11 mouse cellular contexts compared by ENCODE assay signal in the genomic region with DNA sequence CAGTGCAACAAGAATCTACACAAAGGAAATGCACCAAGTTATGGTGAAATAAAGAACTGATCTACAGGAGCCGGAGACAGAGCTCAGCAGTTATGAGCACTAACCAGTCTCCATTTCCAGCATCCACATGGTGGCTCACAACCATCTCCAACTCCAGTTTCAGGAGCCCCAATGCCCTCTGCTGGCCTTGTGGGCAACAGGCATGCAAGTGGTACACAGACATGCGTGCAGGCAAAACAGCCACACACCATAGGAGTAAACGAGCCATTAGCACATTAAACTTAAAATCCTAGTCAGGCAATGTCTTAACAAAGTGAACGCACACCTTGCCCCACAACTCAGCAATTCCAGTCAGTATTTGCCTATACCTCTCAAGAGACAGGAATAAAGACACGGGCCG. TPM values are rescaled to one million over a fixed set of nuclear protein-coding genes. Genes with fewer than 3 reads are reported as not detected.
A peak's percentile ranks its signal among the peaks of the same experiment; 100 is the strongest.
DNase-seq lines count a peak whose midpoint lies in the region; TF ChIP-seq lines count a peak whose summit lies in the region.
"Had no signal": no experiment of that assay in that cellular context is flagged by ENCODE, and none has a peak within 500 bp of the region (broad histone marks: within the 10 kb centered on the region; RNA-seq: fewer than 3 reads in every experiment).

No protein-coding gene starts in this region.

- H3K27me3 ChIP-seq in CH12.LX (replicated peaks): no peaks in the 10 kb centered on the region
- H3K27me3 ChIP-seq: midbrain, embryonic 12.5 days had no signal

- no peak for TF ChIP-seq POLR2A in CH12.LX (IDR thresholded peaks at IDR 0.05; ENCODE audit: low read depth, low read length)

- in situ Hi-C loops in CH12.LX (cut with MboI; ENCODE audit: low pct_ligation_motif_present, low pct_unique_long_range_greater_than_20kb, low sequenced_read_pairs): no loop called here

- no peaks in the 10 kb centered on the region for H3K79me2 ChIP-seq in CH12.LX (replicated peaks; ENCODE audit: control insufficient read depth, extremely low read depth, insufficient read depth, poor library complexity, severe bottlenecking)

- H3K36me3 ChIP-seq in CH12.LX (replicated peaks in 1 of 2; ENCODE audit: control insufficient read depth in 1 of 2, insufficient read depth in 1 of 2, low read length in 1 of 2): peaks cover 0 to 11% of the 10 kb centered on the region in 2 experiments
- H3K36me3 ChIP-seq: midbrain, embryonic 12.5 days had no signal

- H3K4me3 ChIP-seq in left cerebral cortex, adult 2 months: no peak overlapping the region
- H3K4me3 ChIP-seq in CH12.LX (replicated peaks in 1 of 3; ENCODE audit: low read depth in 2 of 3, low read length in 2 of 3, poor library complexity in 1 of 3): no peak overlapping the region
- H3K4me3 ChIP-seq: erythroblast, embryonic 14.5 days; midbrain, embryonic 12.5 days had no signal

- TF ChIP-seq EP300 in CH12.LX (IDR thresholded peaks at IDR 0.05; ENCODE audit: low read length): no peak

- peak; percentile 23; the same call in 1 of the 2 replicates for TF ChIP-seq CTCF in left cerebral cortex, adult 2 months (IDR thresholded peaks at IDR 0.05)
- peak in 1 of 2 experiments; percentile 78; a peak in 2 of 4 replicates for TF ChIP-seq CTCF in CH12.LX (conservative IDR thresholded peaks at IDR 0.05 in 1 of 2, IDR thresholded peaks at IDR 0.05 in 1 of 2; ENCODE audit: low read depth in 2 of 2, low read length in 2 of 2)

- dilution Hi-C loops in CH12.LX (cut with MboI; ENCODE audit: extremely low pct_ligation_motif_present, extremely low pct_unique_long_range_greater_than_20kb, low sequenced_read_pairs): no loop called here

- no peak overlapping the region for H3K9ac ChIP-seq in CH12.LX (ENCODE audit: insufficient read depth, low read depth)
- H3K9ac ChIP-seq: midbrain, embryonic 12.5 days had no signal

- no peak overlapping the region for H3K27ac ChIP-seq in left cerebral cortex, adult 2 months
- H3K27ac ChIP-seq in CH12.LX (ENCODE audit: insufficient read depth, low read depth): no peak overlapping the region
- H3K27ac ChIP-seq: midbrain, embryonic 12.5 days had no signal

- H3K4me1 ChIP-seq in CH12.LX (ENCODE audit: control insufficient read depth in 1 of 2, insufficient read depth in 2 of 2): no peaks in the 10 kb centered on the region

- intact Hi-C loops in left cerebral cortex, adult 2 months (cut with DNase I): no loop called here

- no peak for DNase-seq in left cerebral cortex, adult 2 months (ENCODE audit: extremely low spot score in 1 of 2, low spot score in 2 of 2)
- DNase-seq in left cerebral cortex, adult 18-20 months (ENCODE audit: low spot score in 2 of 2): no peak
- peak; percentile 30 for DNase-seq in CH12.LX (ENCODE audit: extremely low read depth)
- peak; percentile 12 for DNase-seq in T-cell, adult 2 months (ENCODE audit: low spot score)
- peak; percentile 20 for DNase-seq in mesoderm, embryonic 11.5 days (ENCODE audit: low read depth, low spot score)
- no peak for DNase-seq in kidney, adult 9 months
- DNase-seq in gastrocnemius, postnatal 25 days: no peak
- DNase-seq: adrenal gland, postnatal 25 days; heart, postnatal 14 days had no signal

- peak; percentile 39 for TF ChIP-seq RAD21 in CH12.LX (IDR thresholded peaks at IDR 0.05; ENCODE audit: low read depth, low read length)

- H3K9me3 ChIP-seq in CH12.LX (replicated peaks; ENCODE audit: low read length): peaks cover 4% of the 10 kb centered on the region
- H3K9me3 ChIP-seq: midbrain, embryonic 12.5 days had no signal

- no peak overlapping the region for H3K4me2 ChIP-seq in CH12.LX (ENCODE audit: insufficient read depth, low read depth, poor library complexity, severe bottlenecking)
- H3K4me2 ChIP-seq: midbrain, embryonic 12.5 days had no signal

TF ChIP-seq in CH12.LX, 34 proteins besides CTCF, POLR2A, EP300 and RAD21:
- TF ChIP-seq ZC3H11A (IDR thresholded peaks at IDR 0.05; ENCODE audit: low read depth, low read length) (no peak), TCF12 (IDR thresholded peaks at IDR 0.05; ENCODE audit: low read depth, low read length) (no peak), ZNF384 (IDR thresholded peaks at IDR 0.05; ENCODE audit: low read depth, low read length) (no peak), MAZ (IDR thresholded peaks at IDR 0.05; ENCODE audit: low read depth, low read length) (no peak), USF1 (IDR thresholded peaks at IDR 0.05; ENCODE audit: low read depth, low read length) (no peak), POLR2AphosphoS2 (IDR thresholded peaks at IDR 0.05; ENCODE audit: low read depth, low read length) (no peak), SMC3 (IDR thresholded peaks at IDR 0.05; ENCODE audit: low read depth, low read length) (peak; percentile 62), HCFC1 (IDR thresholded peaks at IDR 0.05; ENCODE audit: low read depth, low read length) (no peak), MYC (IDR thresholded peaks at IDR 0.05; ENCODE audit: low read depth, low read length) (no peak)

RNA-seq across cellular contexts. Expression of a gene that starts 4.1 kb away (rescaled TPM):
- total RNA-seq in left cerebral cortex, adult 2 months (2021): 100 to 1,000 TPM; 313 to 317 TPM
- total RNA-seq in left cerebral cortex, adult 18-20 months (2021): 100 to 1,000 TPM; 320 to 326 TPM
- total RNA-seq in CH12.LX (2012; rRNA removed): 3.2 and 4.2 TPM in 2 replicates
- total RNA-seq in CH12.LX (2014; rRNA removed): 0.56 and 0.92 TPM in 2 replicates
- polyA plus RNA-seq in CH12.LX (2012; ENCODE audit: insufficient read length, low read depth): 0.23 and 0.40 TPM in 2 replicates
- total RNA-seq in gastrocnemius, postnatal 25 days (2021): 100 to 1,000 TPM; 243 to 291 TPM

RNA-seq across cellular contexts. Expression of a gene that starts 35.6 kb away (rescaled TPM):
- total RNA-seq in left cerebral cortex, adult 2 months (2021): 100 to 1,000 TPM; 294 to 305 TPM
- total RNA-seq in left cerebral cortex, adult 18-20 months (2021): 100 to 1,000 TPM; 293 to 300 TPM
- total RNA-seq in CH12.LX (2012; rRNA removed): 152 and 166 TPM in 2 replicates
- 221 and 290 TPM in 2 replicates for total RNA-seq in CH12.LX (2014; rRNA removed)
- polyA plus RNA-seq in CH12.LX (2012; ENCODE audit: insufficient read length, low read depth): 302 and 312 TPM in 2 replicates
- total RNA-seq in gastrocnemius, postnatal 25 days (2021): 100 to 1,000 TPM in 1 of 2 experiments, 10 to 100 TPM in 1; 94.6 to 115 TPM

Comparison
In these comparisons a context has a peak if more than half of its experiments do, and no peak if none do; other contexts are left out.
1. DNase-seq: peak in CH12.LX (single experiment), T-cell, adult 2 months (single experiment) and mesoderm, embryonic 11.5 days (single experiment); none in left cerebral cortex, adult 2 months (0 of 2), left cerebral cortex, adult 18-20 months (0 of 2), kidney, adult 9 months (single experiment) and gastrocnemius, postnatal 25 days (single experiment).
2. RNA of a gene that starts 4.1 kb away (total RNA-seq): 320 to 326 TPM in left cerebral cortex, adult 18-20 months, 313 to 317 TPM in left cerebral cortex, adult 2 months and 243 to 291 TPM in gastrocnemius, postnatal 25 days; 0.56 to 4.2 TPM in CH12.LX; every median in the first group is over 10 times any median in the second.